Mouse (Mus musculus) forelimb bud, embryonic 11.5 days (tissue): ENCODE measurements around the gene Wnt11.

Experiments
- DNase-seq: peaks from one replicate; pipeline ENCODE4 v3.0.0-alpha.2; 2012; ENCODE audit warnings: low read depth, low spot score

Wnt11 gene

GRCm38 (mm10) chr7:98834711-98835321 is at the start of gene Wnt11:
Wnt11 (plus strand) TSS chr7:98835112.
- DNase-seq = no peak

- no peak for DNase-seq
Observed at GRCm38 (mm10) chr7:98786792-98787612, 47.9 kb upstream of the Wnt11 start.

- DNase-seq = no peak
Observed at GRCm38 (mm10) chr7:98788721-98789120, 46.2 kb upstream of the Wnt11 start.

- DNase-seq = no peak
Observed at GRCm38 (mm10) chr7:98789121-98789520, 45.8 kb upstream of the Wnt11 start.

GRCm38 (mm10) chr7:98791864-98792263 is 43.0 kb upstream of the Wnt11 start:
- DNase-seq = no peak

GRCm38 (mm10) chr7:98793811-98794210 is 41.1 kb upstream of the Wnt11 start:
- no peak for DNase-seq

GRCm38 (mm10) chr7:98794444-98794843 is 40.5 kb upstream of the Wnt11 start:
- no peak for DNase-seq

- no peak for DNase-seq
Observed at GRCm38 (mm10) chr7:98795637-98796036, 39.3 kb upstream of the Wnt11 start.

- DNase-seq = peak; percentile 43
Observed at GRCm38 (mm10) chr7:98797347-98798133, 37.4 kb upstream of the Wnt11 start.

GRCm38 (mm10) chr7:98798134-98798417 is 36.8 kb upstream of the Wnt11 start:
- no peak for DNase-seq

- no peak for DNase-seq
Observed at GRCm38 (mm10) chr7:98800435-98800834, 34.5 kb upstream of the Wnt11 start.

- DNase-seq = no peak
Observed at GRCm38 (mm10) chr7:98801086-98801485, 33.8 kb upstream of the Wnt11 start.

GRCm38 (mm10) chr7:98803181-98803580 is 31.7 kb upstream of the Wnt11 start:
- DNase-seq = no peak

GRCm38 (mm10) chr7:98804841-98805772 is 29.8 kb upstream of the Wnt11 start:
- DNase-seq = no peak

GRCm38 (mm10) chr7:98806961-98807360 is 28.0 kb upstream of the Wnt11 start:
- no peak for DNase-seq

- no peak for DNase-seq
Observed at GRCm38 (mm10) chr7:98809372-98809771, 25.5 kb upstream of the Wnt11 start.

GRCm38 (mm10) chr7:98810619-98811018 is 24.3 kb upstream of the Wnt11 start:
- no peak for DNase-seq

- no peak for DNase-seq
Observed at GRCm38 (mm10) chr7:98820501-98820900, 14.4 kb upstream of the Wnt11 start.

GRCm38 (mm10) chr7:98822881-98823280 is 12.0 kb upstream of the Wnt11 start:
- no peak for DNase-seq

GRCm38 (mm10) chr7:98823896-98824822 is 10.8 kb upstream of the Wnt11 start:
- no peak for DNase-seq
